Mouse (Mus musculus): ENCODE results near the gene Vopp1. TPM values are rescaled to one million over a fixed set of nuclear protein-coding genes. Genes with fewer than 3 reads are reported as not detected.

Gene Vopp1
- polyA plus RNA-seq, 1 experiment from 2014 or later, result 25.0 TPM

- H3K9me3 ChIP-seq (replicated peaks), result no peaks in the 10 kb centered on the region; the same call in 1 of the 2 replicates
- no peaks in the 10 kb centered on the region for H3K27me3 ChIP-seq
- no peak overlapping the region for H3K4me3 ChIP-seq
- no peaks in the 10 kb centered on the region for H3K4me1 ChIP-seq (replicated peaks)
- no peak for ATAC-seq (replicated peaks; ENCODE audit: insufficient number of reproducible peaks, insufficient read depth, low FRiP score, low read depth)
- 0 out of 2 replicates have a peak, but pooled peaks cover 9% of the 10 kb centered on the region for H3K36me3 ChIP-seq
- no peak overlapping the region for H3K4me2 ChIP-seq
- H3K27ac ChIP-seq, result no peak overlapping the region
- 85% methylated on average over 3 of the region's 3 CpGs for WGBS
- H3K9ac ChIP-seq, result no peak overlapping the region
These were observed 44.6 kb downstream of the Vopp1 start for GRCm38 (mm10) chr6:57780359-57780758.

GRCm38 (mm10) chr6:57773792-57774191 is 51.2 kb downstream of the Vopp1 start:
- H3K27me3 ChIP-seq, result no peaks in the 10 kb centered on the region
- 94% methylated on average over 1 of the region's 1 CpGs for WGBS
- no peaks in the 10 kb centered on the region; the same call in 1 of the 2 replicates for H3K9me3 ChIP-seq (replicated peaks)
- no peak overlapping the region for H3K4me2 ChIP-seq
- no peaks in the 10 kb centered on the region for H3K4me1 ChIP-seq (replicated peaks)
- no peak overlapping the region for H3K9ac ChIP-seq
- H3K27ac ChIP-seq, result no peak overlapping the region
- ATAC-seq (replicated peaks; ENCODE audit: insufficient number of reproducible peaks, insufficient read depth, low FRiP score, low read depth), result no peak
- H3K36me3 ChIP-seq, result peaks cover 12% of the 10 kb centered on the region; the same call in 1 of the 2 replicates
- no peak overlapping the region for H3K4me3 ChIP-seq

- H3K4me2 ChIP-seq, result no peak overlapping the region
- peaks cover 6% of the 10 kb centered on the region; the same call in 1 of the 2 replicates for H3K4me1 ChIP-seq (replicated peaks)
- no peak overlapping the region for H3K9ac ChIP-seq
- ATAC-seq (replicated peaks; ENCODE audit: insufficient number of reproducible peaks, insufficient read depth, low FRiP score, low read depth), result no peak
- peaks cover 3% of the 10 kb centered on the region; the same call in 1 of the 2 replicates for H3K36me3 ChIP-seq
- H3K27me3 ChIP-seq, result no peaks in the 10 kb centered on the region
- WGBS, result 84% methylated on average over 1 of the region's 1 CpGs
- H3K4me3 ChIP-seq, result no peak overlapping the region
- no peaks in the 10 kb centered on the region for H3K9me3 ChIP-seq (replicated peaks)
- H3K27ac ChIP-seq, result no peak overlapping the region
These were observed 54.3 kb downstream of the Vopp1 start for GRCm38 (mm10) chr6:57770467-57771190.

GRCm38 (mm10) chr6:57768948-57769525 is 55.9 kb downstream of the Vopp1 start:
- no peak for ATAC-seq (replicated peaks; ENCODE audit: insufficient number of reproducible peaks, insufficient read depth, low FRiP score, low read depth)
- WGBS, result 80% methylated on average over 7 of the region's 7 CpGs
- no peak overlapping the region for H3K4me2 ChIP-seq

DNA sequence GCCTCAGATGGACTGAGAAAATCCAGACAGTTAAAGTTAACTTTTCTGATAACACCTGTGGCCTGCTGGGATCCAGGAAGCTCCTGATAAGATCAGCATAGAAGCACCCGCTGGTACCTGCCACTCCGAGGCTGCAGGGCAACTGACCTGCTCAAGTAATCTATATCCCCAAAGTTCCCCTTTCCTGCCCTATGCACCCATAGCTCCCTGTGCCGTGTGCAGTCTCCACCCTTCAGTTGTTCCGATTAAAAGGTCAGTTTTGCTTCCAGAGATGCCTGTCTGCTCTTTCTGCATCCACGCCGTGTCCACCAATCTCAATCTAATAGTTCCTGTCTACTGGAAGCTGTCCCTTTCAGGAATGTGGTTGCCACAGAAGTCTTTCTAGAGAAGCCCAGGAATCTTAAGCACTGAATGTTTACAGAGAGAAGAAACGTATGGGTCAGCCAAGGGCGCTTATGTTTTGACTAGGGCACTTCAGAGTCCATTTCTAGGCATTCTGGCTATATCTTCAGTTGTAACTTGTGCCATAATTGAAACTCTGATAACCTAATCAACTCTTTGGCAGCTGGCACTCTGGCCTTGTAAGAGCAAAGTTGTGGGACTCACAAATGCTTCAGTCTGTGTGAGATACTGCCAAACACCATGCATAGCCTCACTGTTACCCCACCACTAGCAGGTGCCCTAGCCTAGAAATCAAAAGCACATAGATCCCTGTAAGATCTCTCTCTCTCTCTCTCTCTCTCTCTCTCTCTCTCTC is 57.7 kb downstream of the Vopp1 start:
- no peak for ATAC-seq (replicated peaks; ENCODE audit: insufficient number of reproducible peaks, insufficient read depth, low FRiP score, low read depth)
- 0 out of 2 replicates have a peak, but pooled peaks cover under 1% of the 10 kb centered on the region for H3K36me3 ChIP-seq
- H3K27ac ChIP-seq, result no peak overlapping the region
- no peak overlapping the region for H3K4me3 ChIP-seq
- H3K9me3 ChIP-seq (replicated peaks), result no peaks in the 10 kb centered on the region
- H3K4me1 ChIP-seq (replicated peaks), result peaks cover 6% of the 10 kb centered on the region; the same call in 1 of the 2 replicates
- no peak overlapping the region for H3K4me2 ChIP-seq
- H3K9ac ChIP-seq, result no peak overlapping the region
- WGBS, result 42% methylated on average over 8 of the region's 8 CpGs
- no peaks in the 10 kb centered on the region for H3K27me3 ChIP-seq

More at GRCm38 (mm10) chr6:57768948-57769525, 55.9 kb downstream of the Vopp1 start:
- Histone ChIP-seq H3K27me3 (no peaks in the 10 kb centered on the region), H3K4me3 (no peak overlapping the region), H3K9me3 (replicated peaks) (no peaks in the 10 kb centered on the region), H3K4me1 (replicated peaks) (peaks cover 6% of the 10 kb centered on the region; the same call in 1 of the 2 replicates), H3K9ac (no peak overlapping the region), H3K27ac (no peak overlapping the region), H3K36me3 (peaks cover 3% of the 10 kb centered on the region; the same call in 1 of the 2 replicates)

GRCm38 (mm10) chr6:57766287-57766686 is 58.7 kb downstream of the Vopp1 start:
- H3K27ac ChIP-seq, result no peak overlapping the region
- no peak overlapping the region for H3K4me3 ChIP-seq
- H3K36me3 ChIP-seq, result 0 out of 2 replicates have a peak, but pooled peaks cover 4% of the 10 kb centered on the region
- 65% methylated on average over 1 of the region's 1 CpGs for WGBS
- H3K4me2 ChIP-seq, result no peak overlapping the region
- H3K27me3 ChIP-seq, result no peaks in the 10 kb centered on the region
- H3K9ac ChIP-seq, result no peak overlapping the region
- H3K9me3 ChIP-seq (replicated peaks), result no peaks in the 10 kb centered on the region
- no peak for ATAC-seq (replicated peaks; ENCODE audit: insufficient number of reproducible peaks, insufficient read depth, low FRiP score, low read depth)
- peaks cover 6% of the 10 kb centered on the region; the same call in 1 of the 2 replicates for H3K4me1 ChIP-seq (replicated peaks)

DNA sequence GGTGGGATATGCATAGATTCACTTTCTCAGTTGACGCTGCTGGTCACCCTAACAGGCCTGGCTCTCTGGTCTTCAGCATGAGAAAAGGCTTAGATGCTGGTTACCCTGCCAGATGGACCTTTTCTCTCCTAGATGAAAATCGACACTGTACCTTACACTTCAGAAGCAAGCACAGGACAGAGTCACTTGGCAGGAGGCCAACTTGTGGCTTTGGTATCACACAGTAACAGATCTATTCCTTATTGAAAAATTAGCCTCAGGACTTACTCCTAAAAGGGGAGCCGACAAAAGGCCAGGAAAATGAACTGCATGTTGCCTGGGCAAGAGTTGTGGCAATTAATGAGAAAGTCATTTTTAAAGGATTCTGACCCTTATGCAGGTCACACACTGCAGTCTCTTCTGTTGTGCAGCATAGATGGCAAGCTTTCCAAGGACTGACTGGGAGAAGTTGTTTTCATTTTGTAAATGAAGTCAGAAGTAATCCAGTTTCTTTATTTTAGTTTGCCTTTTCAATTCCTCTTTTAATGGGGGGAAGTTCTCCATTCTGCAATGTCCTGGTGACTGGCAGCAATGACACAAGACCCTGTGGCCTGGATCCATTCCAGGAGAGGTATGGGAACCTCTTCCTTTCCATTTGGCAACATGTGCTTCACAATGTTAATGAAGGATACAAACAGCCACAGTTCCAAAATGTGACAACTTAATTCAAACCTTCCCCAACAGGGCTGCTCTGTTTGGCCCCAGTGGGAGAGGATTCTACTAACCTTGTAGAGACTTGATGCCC is 59.7 kb downstream of the Vopp1 start:
- no peak overlapping the region for H3K4me3 ChIP-seq
- 40% methylated on average over 3 of the region's 3 CpGs for WGBS
- 0 out of 2 replicates have a peak, but pooled peaks cover 4% of the 10 kb centered on the region for H3K36me3 ChIP-seq
- no peak overlapping the region for H3K27ac ChIP-seq
- H3K4me2 ChIP-seq, result no peak overlapping the region
- H3K27me3 ChIP-seq, result no peaks in the 10 kb centered on the region
- H3K9ac ChIP-seq, result no peak overlapping the region
- no peak for ATAC-seq (replicated peaks; ENCODE audit: insufficient number of reproducible peaks, insufficient read depth, low FRiP score, low read depth)
- no peaks in the 10 kb centered on the region for H3K9me3 ChIP-seq (replicated peaks)
- peaks cover 6% of the 10 kb centered on the region; the same call in 1 of the 2 replicates for H3K4me1 ChIP-seq (replicated peaks)

- peaks cover 6% of the 10 kb centered on the region; the same call in 1 of the 2 replicates for H3K4me1 ChIP-seq (replicated peaks)
- no peaks in the 10 kb centered on the region for H3K9me3 ChIP-seq (replicated peaks)
- H3K27me3 ChIP-seq, result no peaks in the 10 kb centered on the region
- H3K4me3 ChIP-seq, result no peak overlapping the region
- no peak overlapping the region for H3K4me2 ChIP-seq
- 0 out of 2 replicates have a peak, but pooled peaks cover 4% of the 10 kb centered on the region for H3K36me3 ChIP-seq
- no peak overlapping the region for H3K9ac ChIP-seq
- H3K27ac ChIP-seq, result no peak overlapping the region
- no peak for ATAC-seq (replicated peaks; ENCODE audit: insufficient number of reproducible peaks, insufficient read depth, low FRiP score, low read depth)
These were observed 61.9 kb downstream of the Vopp1 start for GRCm38 (mm10) chr6:57763054-57763453.

- Histone ChIP-seq H3K9me3 (replicated peaks) (no peaks in the 10 kb centered on the region), H3K9ac (no peak overlapping the region), H3K36me3 (peaks cover 4% of the 10 kb centered on the region; the same call in 1 of the 2 replicates), H3K4me1 (replicated peaks) (no peaks in the 10 kb centered on the region), H3K27me3 (no peaks in the 10 kb centered on the region), H3K4me2 (no peak overlapping the region), H3K4me3 (no peak overlapping the region), H3K27ac (no peak overlapping the region)
- ATAC-seq (replicated peaks; ENCODE audit: insufficient number of reproducible peaks, insufficient read depth, low FRiP score, low read depth), result no peak
- WGBS, result 91% methylated on average over 9 of the region's 9 CpGs
These were observed 70.8 kb downstream of the Vopp1 start for GRCm38 (mm10) chr6:57753962-57754759.

GRCm38 (mm10) chr6:57745748-57746129 is 79.2 kb downstream of the Vopp1 start:
- 92% methylated on average over 2 of the region's 2 CpGs for WGBS
- Histone ChIP-seq H3K9ac (no peak overlapping the region), H3K27ac (no peak overlapping the region), H3K4me1 (replicated peaks) (no peaks in the 10 kb centered on the region), H3K4me3 (no peak overlapping the region), H3K27me3 (no peaks in the 10 kb centered on the region), H3K36me3 (no peaks in the 10 kb centered on the region), H3K9me3 (replicated peaks) (no peaks in the 10 kb centered on the region), H3K4me2 (no peak overlapping the region)
- ATAC-seq (replicated peaks; ENCODE audit: insufficient number of reproducible peaks, insufficient read depth, low FRiP score, low read depth), result no peak
